Mouse (Mus musculus) hindbrain, embryonic 16.5 days (tissue): ENCODE measurements at regions not wholly inside any gene's neighbourhood (a gene's known extent, or its start where the extent isn't known, plus 50 kb on each side); places are given as distances from the start of the nearest gene placed in this dataset.

Experiments used
- ATAC-seq: fragments of 200-750 bp; cut with Nextera tagmentation; 2 replicates; pipeline ENCODE4 v1.8.0; 2017; ENCODE audit warnings: moderate TSS enrichment, moderate library complexity
- H3K27ac ChIP-seq: fragments of 300-500 bp; sonication (generic); 2 replicates; pipeline ENCODE4 v1.5.1; 2014; ENCODE audit warnings: low read depth, mild to moderate bottlenecking, control low read depth, low read length, moderate library complexity
- H3K27me3 ChIP-seq: fragments of 300-500 bp; sonication (generic); replicated peaks from 2 replicates; pipeline ENCODE4 v1.6.1; 2014; ENCODE audit warnings: low read length; ENCODE audit not compliant: control insufficient read depth, insufficient read depth
- H3K36me3 ChIP-seq: fragments of 300-500 bp; sonication (generic); 2 replicates; pipeline ENCODE4 v1.6.1; 2014; ENCODE audit warnings: mild to moderate bottlenecking, low read length, moderate library complexity, mixed read lengths; ENCODE audit not compliant: control insufficient read depth, insufficient read depth
- H3K4me1 ChIP-seq: fragments of 300-500 bp; sonication (generic); 2 replicates; pipeline ENCODE4 v1.6.1; 2014; ENCODE audit warnings: low read depth, low read length; ENCODE audit not compliant: control insufficient read depth, insufficient read depth
- H3K4me2 ChIP-seq: fragments of 300-500 bp; sonication (generic); 2 replicates; pipeline ENCODE4 v1.6.1; 2014; ENCODE audit warnings: mild to moderate bottlenecking, low read length, control low read depth, moderate library complexity
- H3K4me3 ChIP-seq: fragments of 300-500 bp; sonication (generic); 2 replicates; pipeline ENCODE4 v1.5.1; 2014; ENCODE audit warnings: mild to moderate bottlenecking, low read length, control low read depth, moderate library complexity
- H3K9ac ChIP-seq: fragments of 300-500 bp; sonication (generic); 2 replicates; pipeline ENCODE4 v1.6.1; 2014; ENCODE audit warnings: low read depth, mild to moderate bottlenecking, control low read depth, low read length, moderate library complexity
- H3K9me3 ChIP-seq: fragments of 300-500 bp; sonication (generic); 2 replicates; pipeline ENCODE4 v1.6.1; 2014; ENCODE audit warnings: mild to moderate bottlenecking, low read length, moderate library complexity; ENCODE audit not compliant: control insufficient read depth
- WGBS: fragments of 180-500 bp; shearing (Covaris S2); extraction: QIAGEN DNeasy Blood & Tissue Kit; methylation state at CpG from one replicate; pipeline ENCODE4 v1.1.7; 2014; 5-methylcytosine and 5-hydroxymethylcytosine counted together

GRCm38 (mm10) chr8:26748161-26748971 lies 228.8 kb upstream of the Zfp703 start:
- Histone ChIP-seq H3K9ac (no peak overlapping the region), H3K4me2 (no peak overlapping the region), H3K27ac (peak overlapping the region; percentile 26), H3K4me3 (no peak overlapping the region), H3K4me1 (peaks cover 12% of the 10 kb centered on the region), H3K36me3 (no peaks in the 10 kb centered on the region), H3K9me3 (no peaks in the 10 kb centered on the region), H3K27me3 (no peaks in the 10 kb centered on the region)
- 48% methylated on average over 10 of the region's 14 CpGs for WGBS
- peak; percentile 81 for ATAC-seq

GRCm38 (mm10) chr8:26748972-26749291 lies 228.2 kb upstream of the Zfp703 start:
- ATAC-seq = no peak
- 68% methylated on average over 1 of the region's 1 CpGs for WGBS
- peaks cover 12% of the 10 kb centered on the region for H3K4me1 ChIP-seq
- no peak overlapping the region for H3K9ac ChIP-seq
- no peak overlapping the region for H3K27ac ChIP-seq
- H3K36me3 ChIP-seq = no peaks in the 10 kb centered on the region
- no peak overlapping the region for H3K4me3 ChIP-seq
- H3K4me2 ChIP-seq = no peak overlapping the region
- no peaks in the 10 kb centered on the region for H3K27me3 ChIP-seq
- peaks cover 2% of the 10 kb centered on the region; the same call in 1 of the 2 replicates for H3K9me3 ChIP-seq

- WGBS = 96% methylated on average over 1 of the region's 1 CpGs
- no peaks in the 10 kb centered on the region for H3K27me3 ChIP-seq
- peaks cover 2% of the 10 kb centered on the region; the same call in 1 of the 2 replicates for H3K9me3 ChIP-seq
- no peak overlapping the region for H3K9ac ChIP-seq
- no peak overlapping the region for H3K4me3 ChIP-seq
- H3K4me1 ChIP-seq = peaks cover 12% of the 10 kb centered on the region
- H3K4me2 ChIP-seq = no peak overlapping the region
- no peaks in the 10 kb centered on the region for H3K36me3 ChIP-seq
- H3K27ac ChIP-seq = no peak overlapping the region
- no peak for ATAC-seq
These were observed 227.0 kb upstream of the Zfp703 start for GRCm38 (mm10) chr8:26750120-26750519.

GRCm38 (mm10) chr8:26751651-26752050 lies 225.5 kb upstream of the Zfp703 start:
- H3K4me3 ChIP-seq = no peak overlapping the region
- H3K27ac ChIP-seq = no peak overlapping the region
- no peaks in the 10 kb centered on the region for H3K27me3 ChIP-seq
- H3K36me3 ChIP-seq = no peaks in the 10 kb centered on the region
- H3K9ac ChIP-seq = no peak overlapping the region
- peaks cover 2% of the 10 kb centered on the region; the same call in 1 of the 2 replicates for H3K9me3 ChIP-seq
- no peak for ATAC-seq
- 98% methylated on average over 5 of the region's 5 CpGs for WGBS
- peaks cover 12% of the 10 kb centered on the region for H3K4me1 ChIP-seq
- H3K4me2 ChIP-seq = no peak overlapping the region

DNA sequence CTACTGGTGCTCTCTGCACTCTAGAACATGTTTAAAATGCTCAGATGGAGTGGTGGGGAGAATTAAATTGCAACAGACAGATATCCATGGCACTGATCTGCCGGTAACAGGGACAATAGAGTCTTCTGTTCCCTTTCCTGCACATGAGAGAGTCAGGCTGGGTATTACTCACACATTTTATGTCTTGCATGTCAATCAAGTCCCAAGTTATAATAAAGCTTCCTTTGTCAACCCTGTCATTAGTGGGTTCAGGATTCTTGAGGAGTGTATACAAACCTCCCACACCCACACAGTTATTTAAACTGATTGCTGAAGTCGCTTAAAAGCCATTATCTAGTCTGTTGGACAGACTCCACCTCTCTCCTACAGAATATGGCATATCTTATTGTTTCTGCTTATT lies 220.7 kb upstream of the Zfp703 start:
- H3K4me3 ChIP-seq = no peak overlapping the region
- no peaks in the 10 kb centered on the region for H3K27me3 ChIP-seq
- no peak overlapping the region for H3K27ac ChIP-seq
- H3K36me3 ChIP-seq = no peaks in the 10 kb centered on the region
- WGBS = 51% methylated on average over 2 of the region's 2 CpGs
- H3K4me1 ChIP-seq = no peaks in the 10 kb centered on the region
- no peak overlapping the region for H3K4me2 ChIP-seq
- peaks cover 2% of the 10 kb centered on the region; the same call in 1 of the 2 replicates for H3K9me3 ChIP-seq
- H3K9ac ChIP-seq = no peak overlapping the region
- ATAC-seq = no peak

DNA sequence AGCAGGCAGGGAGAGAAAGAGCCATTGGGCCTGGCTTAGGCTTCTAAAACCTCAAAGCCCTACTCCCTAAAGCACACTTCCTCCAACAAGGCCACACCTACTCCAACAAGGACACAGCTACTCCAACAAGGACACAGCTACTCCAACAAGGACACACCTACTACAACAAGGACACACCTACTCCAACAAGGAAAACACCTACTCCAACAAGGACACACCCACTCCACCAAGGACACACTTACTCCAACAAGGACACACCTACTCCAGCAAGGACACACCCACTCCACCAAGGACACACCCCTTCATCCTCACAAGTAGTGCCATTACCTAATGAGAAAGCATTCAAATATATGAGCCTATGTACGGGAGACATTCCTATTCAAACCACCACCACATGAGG lies 216.4 kb upstream of the Zfp703 start:
- Histone ChIP-seq H3K27ac (no peak overlapping the region), H3K9ac (no peak overlapping the region), H3K4me1 (peaks cover 3% of the 10 kb centered on the region; the same call in 1 of the 2 replicates), H3K9me3 (no peaks in the 10 kb centered on the region), H3K4me3 (no peak overlapping the region), H3K36me3 (no peaks in the 10 kb centered on the region), H3K27me3 (no peaks in the 10 kb centered on the region), H3K4me2 (no peak overlapping the region)
- no peak for ATAC-seq
- whole genome bisulfite sequencing = 92% methylated on average over 1 of the region's 1 CpGs

DNA sequence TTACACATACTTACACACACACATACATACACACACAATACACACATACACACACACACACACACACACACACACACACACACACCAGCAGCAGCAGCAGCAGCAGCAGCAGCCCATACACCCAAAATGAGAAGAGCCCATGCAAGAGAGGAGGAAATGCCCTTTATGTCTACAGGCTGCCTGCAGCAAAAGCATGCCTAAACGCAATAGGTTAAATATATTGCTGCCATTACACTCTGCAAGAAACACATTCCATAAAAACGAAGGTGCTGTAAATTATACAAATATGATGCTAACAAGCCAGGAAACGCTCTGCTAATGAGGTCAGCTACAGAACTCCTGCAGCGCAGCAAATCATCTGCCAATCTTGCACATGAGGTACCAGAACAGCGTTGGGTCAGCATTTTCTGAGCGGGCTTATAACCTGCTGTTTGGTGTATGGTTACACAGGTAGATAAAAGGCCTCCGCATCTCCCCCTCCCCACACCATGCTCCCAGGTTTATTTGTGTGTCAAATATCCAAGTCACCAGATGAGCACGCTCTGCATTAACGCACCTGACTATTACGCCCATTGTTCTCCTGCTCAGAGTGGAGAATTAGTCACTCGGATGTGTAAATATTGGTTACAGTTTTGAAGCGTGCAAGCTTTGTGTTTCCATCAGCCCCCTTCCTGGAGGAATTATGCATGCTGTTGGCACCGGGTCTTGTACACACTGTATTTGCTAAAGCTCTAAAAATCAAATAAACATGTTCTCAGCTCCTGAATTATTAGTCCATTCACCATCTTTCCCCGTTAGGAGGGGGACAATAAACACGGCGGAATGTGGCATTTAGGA lies 214.0 kb upstream of the Zfp703 start:
- Histone ChIP-seq H3K4me1 (peaks cover 3% of the 10 kb centered on the region; the same call in 1 of the 2 replicates), H3K9ac (no peak overlapping the region), H3K4me2 (no peak overlapping the region), H3K27ac (no peak overlapping the region), H3K4me3 (no peak overlapping the region), H3K36me3 (no peaks in the 10 kb centered on the region), H3K9me3 (no peaks in the 10 kb centered on the region), H3K27me3 (no peaks in the 10 kb centered on the region)
- peak; percentile 75 for ATAC-seq
- WGBS = 68% methylated on average over 16 of the region's 16 CpGs

DNA sequence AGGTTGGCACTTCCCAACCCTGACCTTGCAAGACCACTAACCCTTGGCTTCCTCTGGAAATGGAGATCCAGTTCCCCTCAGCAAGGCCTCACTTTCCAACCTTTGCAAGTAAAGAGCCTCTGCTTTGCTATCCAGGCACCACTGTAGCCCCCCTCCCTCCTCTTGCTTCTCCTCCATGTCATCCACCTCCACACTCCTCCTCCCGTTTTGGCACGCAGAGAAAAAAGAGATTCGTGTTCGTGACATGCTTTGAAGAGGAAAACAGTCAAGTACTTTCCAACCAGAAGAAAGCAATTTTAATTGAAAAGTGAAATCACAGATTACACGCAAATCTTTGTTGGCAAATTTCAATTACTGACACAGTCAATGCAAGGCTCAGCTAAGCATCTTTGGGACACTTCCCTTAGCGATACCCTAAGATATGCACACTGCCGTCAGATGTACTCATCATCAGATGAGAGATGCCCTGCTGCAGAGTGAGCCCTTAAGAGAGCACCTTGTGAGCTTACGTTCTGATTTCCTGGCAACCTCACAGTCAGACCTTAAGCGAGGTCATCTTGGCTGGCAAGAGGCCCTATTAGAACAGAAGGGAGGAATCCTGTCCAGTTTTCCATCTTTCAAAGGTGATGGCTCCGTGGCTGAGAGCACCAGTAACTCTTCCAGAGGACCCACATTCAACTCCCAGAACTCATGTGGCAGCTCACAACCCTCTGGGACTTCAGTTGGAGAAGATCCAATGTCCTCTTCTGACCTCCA lies 208.5 kb upstream of the Zfp703 start:
- Histone ChIP-seq H3K9me3 (no peaks in the 10 kb centered on the region), H3K27ac (no peak overlapping the region), H3K4me2 (no peak overlapping the region), H3K4me3 (no peak overlapping the region), H3K9ac (no peak overlapping the region), H3K36me3 (no peaks in the 10 kb centered on the region), H3K4me1 (peaks cover 7% of the 10 kb centered on the region), H3K27me3 (no peaks in the 10 kb centered on the region)
- 85% methylated on average over 10 of the region's 10 CpGs for WGBS
- ATAC-seq = no peak
